Mouse (Mus musculus) ES-E14 (cell line): ENCODE data around the gene Faim. TPM values are rescaled to one million over a fixed set of nuclear protein-coding genes. Genes with fewer than 3 reads are reported as not detected.

Source experiments
- DNase-seq: peaks from one replicate; pipeline ENCODE4 v3.0.0-alpha.2; 2013; ENCODE audit warnings: low read depth, low spot score
- H3K27ac ChIP-seq: 2 replicates; pipeline ENCODE4 v1.5.1; 2012; ENCODE audit warnings: low read depth, mild to moderate bottlenecking, low read length, moderate library complexity, mixed read lengths; ENCODE audit not compliant: poor library complexity, insufficient read depth, severe bottlenecking
- H3K36me3 ChIP-seq: 2 replicates; pipeline ENCODE4 v1.6.1; 2012; ENCODE audit warnings: mild to moderate bottlenecking, low read length, moderate library complexity, mixed read lengths; ENCODE audit not compliant: control insufficient read depth, poor library complexity, insufficient read depth, severe bottlenecking
- H3K4me1 ChIP-seq, 2 experiments: fragments of 150-350 bp in 1 of 2; sonication (generic) in 1 of 2; 2 replicates each; pipeline ENCODE4 v1.6.1; 2012; ENCODE audit warnings: low read length in 2 of 2, mild to moderate bottlenecking in 1 of 2, mixed read lengths in 1 of 2; ENCODE audit not compliant: control insufficient read depth in 2 of 2, insufficient read depth in 2 of 2, poor library complexity in 1 of 2
- H3K4me3 ChIP-seq, 2 experiments: fragments of 150-350 bp in 1 of 2; sonication (generic) in 1 of 2; 2 replicates each; pipeline ENCODE4 v1.5.1; 2012; ENCODE audit warnings: low read length in 2 of 2, low read depth in 1 of 2, mild to moderate bottlenecking in 1 of 2, mixed read lengths in 1 of 2; ENCODE audit not compliant: insufficient read depth in 1 of 2, poor library complexity in 1 of 2, severe bottlenecking in 1 of 2
- H3K9ac ChIP-seq: 2 replicates; pipeline ENCODE4 v1.6.1; 2012; ENCODE audit warnings: low read depth, mild to moderate bottlenecking, low read length, mixed read lengths; ENCODE audit not compliant: poor library complexity, insufficient read depth, severe bottlenecking
- H3K9me3 ChIP-seq: fragments of 150-350 bp; sonication (generic); 2 replicates; pipeline ENCODE4 v1.6.1; 2012; ENCODE audit warnings: low read depth, mild to moderate bottlenecking, low read length; ENCODE audit not compliant: control insufficient read depth, insufficient read depth
- CHD2 ChIP-seq: IDR thresholded peaks from 2 replicates; pipeline ENCODE4 v1.6.1; 2014; ENCODE audit warnings: mild to moderate bottlenecking, low read depth, low read length, inconsistent platforms
- HCFC1 ChIP-seq: IDR thresholded peaks from 2 replicates; pipeline ENCODE4 v1.6.1; 2012; ENCODE audit warnings: low read length, inconsistent platforms, borderline replicate concordance; ENCODE audit not compliant: insufficient read depth
- MAFK ChIP-seq: IDR thresholded peaks from 2 replicates; pipeline ENCODE4 v1.6.1; 2014; ENCODE audit warnings: mild to moderate bottlenecking, low read depth, low read length, inconsistent platforms; ENCODE audit not compliant: insufficient read depth
- ZC3H11A ChIP-seq: IDR thresholded peaks from 2 replicates; pipeline ENCODE4 v1.6.1; 2012; ENCODE audit warnings: low read depth, mild to moderate bottlenecking, inconsistent platforms, low read length, borderline replicate concordance
- ZNF384 ChIP-seq: IDR thresholded peaks from 2 replicates; pipeline ENCODE4 v1.6.1; 2012; ENCODE audit warnings: low read depth, low read length, inconsistent platforms
- in situ Hi-C, 2 experiments: fragments of 600-800 bp; cut with MboI; formaldehyde crosslinking; loops; one replicate each; pipeline ENCODE4 v1.15.1; 2025; ENCODE audit warnings: low sequenced_read_pairs in 2 of 2, inconsistent platforms in 1 of 2; ENCODE audit not compliant: unreplicated experiment in 2 of 2
- total RNA-seq: library from RNA; depleted of rRNA; stranded (reverse); fragments of 300-350 nt; gene quantifications from 2 replicates; pipeline ENCODE4 v1.2.3, GENCODE M21; 2012

The Faim gene
- total RNA-seq, 1 experiment: 30.9 TPM

GRCm38 (mm10) chr9:98956591-98957381 is 29.4 kb upstream of the Faim start:
- in situ Hi-C loops: loop anchor here in 1 of 2 experiments (10.0 kb wide), 1 partner anchor 918 kb away; the partner anchor contains the start of gene Sox14
- H3K9me3 ChIP-seq: no peaks in the 10 kb centered on the region
- peak overlapping the region; percentile 43 to 49 for H3K4me3 ChIP-seq
- DNase-seq: no peak
- H3K4me1 ChIP-seq: 0 out of 4 replicates have a peak, but pooled peaks cover 0 to 3% of the 10 kb centered on the region in 2 experiments
- no peak overlapping the region for H3K27ac ChIP-seq
- peak overlapping the region; percentile 12; the same call in 1 of the 2 replicates for H3K9ac ChIP-seq
- TF ChIP-seq ZNF384: no peak
- TF ChIP-seq CHD2: no peak
- no peak for TF ChIP-seq HCFC1
- TF ChIP-seq MAFK: no peak
- TF ChIP-seq ZC3H11A: no peak
- H3K36me3 ChIP-seq: no peaks in the 10 kb centered on the region

GRCm38 (mm10) chr9:98957751-98958351 is 28.3 kb upstream of the Faim start:
- Histone ChIP-seq H3K4me1 (no peaks in the 10 kb centered on the region), H3K4me3 (no peak overlapping the region), H3K9ac (no peak overlapping the region), H3K27ac (no peak overlapping the region), H3K36me3 (no peaks in the 10 kb centered on the region), H3K9me3 (no peaks in the 10 kb centered on the region)
- DNase-seq: no peak
- TF ChIP-seq HCFC1: no peak
- no peak for TF ChIP-seq ZNF384
- no peak for TF ChIP-seq ZC3H11A
- TF ChIP-seq MAFK: no peak
- TF ChIP-seq CHD2: no peak
- in situ Hi-C loops: loop anchor here in 1 of 2 experiments (10.0 kb wide), 1 partner anchor 917 kb away; the partner anchor contains the start of gene Sox14

DNA sequence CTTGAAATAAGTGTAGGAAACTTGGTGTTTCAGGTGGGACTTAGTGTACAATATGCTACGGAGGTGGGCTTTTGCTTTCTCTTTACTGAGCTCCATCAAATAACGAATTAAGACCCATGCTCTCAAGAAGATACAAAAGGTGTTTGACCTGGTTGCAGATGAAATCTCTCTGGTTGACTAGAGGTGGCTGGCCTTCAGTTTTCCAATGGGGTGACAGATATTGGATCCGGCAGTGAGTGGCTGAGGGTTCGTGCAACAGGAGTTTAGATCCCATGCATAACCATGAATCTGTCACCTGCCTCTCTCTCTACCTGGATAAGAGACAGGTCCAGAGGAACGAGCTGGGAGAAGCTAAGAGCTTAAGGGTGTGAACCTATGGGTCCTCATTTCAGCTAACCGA is 27.5 kb upstream of the Faim start:
- in situ Hi-C loops: loop anchor here in 1 of 2 experiments (10.0 kb wide), 1 partner anchor 916 kb away; the partner anchor contains the start of gene Sox14
- H3K9me3 ChIP-seq: no peaks in the 10 kb centered on the region
- no peaks in the 10 kb centered on the region for H3K36me3 ChIP-seq
- no peak overlapping the region for H3K4me3 ChIP-seq
- H3K4me1 ChIP-seq: no peaks in the 10 kb centered on the region
- no peak for DNase-seq
- no peak overlapping the region for H3K27ac ChIP-seq
- no peak overlapping the region for H3K9ac ChIP-seq
- TF ChIP-seq CHD2: no peak
- no peak for TF ChIP-seq ZNF384
- no peak for TF ChIP-seq HCFC1
- no peak for TF ChIP-seq MAFK
- TF ChIP-seq ZC3H11A: no peak

GRCm38 (mm10) chr9:98959851-98960250 is 26.3 kb upstream of the Faim start:
- TF ChIP-seq ZC3H11A (no peak), CHD2 (no peak), ZNF384 (no peak), HCFC1 (no peak), MAFK (no peak)
- in situ Hi-C loops: loop anchor here in 1 of 2 experiments (10.0 kb wide), 1 partner anchor 915 kb away; the partner anchor contains the start of gene Sox14
- no peak overlapping the region for H3K9ac ChIP-seq
- H3K27ac ChIP-seq: no peak overlapping the region
- no peak for DNase-seq
- no peak overlapping the region for H3K4me3 ChIP-seq
- H3K4me1 ChIP-seq: no peaks in the 10 kb centered on the region
- H3K9me3 ChIP-seq: no peaks in the 10 kb centered on the region
- no peaks in the 10 kb centered on the region for H3K36me3 ChIP-seq
